ENCODE assay signal across 8 mouse cellular contexts in the genomic region with DNA sequence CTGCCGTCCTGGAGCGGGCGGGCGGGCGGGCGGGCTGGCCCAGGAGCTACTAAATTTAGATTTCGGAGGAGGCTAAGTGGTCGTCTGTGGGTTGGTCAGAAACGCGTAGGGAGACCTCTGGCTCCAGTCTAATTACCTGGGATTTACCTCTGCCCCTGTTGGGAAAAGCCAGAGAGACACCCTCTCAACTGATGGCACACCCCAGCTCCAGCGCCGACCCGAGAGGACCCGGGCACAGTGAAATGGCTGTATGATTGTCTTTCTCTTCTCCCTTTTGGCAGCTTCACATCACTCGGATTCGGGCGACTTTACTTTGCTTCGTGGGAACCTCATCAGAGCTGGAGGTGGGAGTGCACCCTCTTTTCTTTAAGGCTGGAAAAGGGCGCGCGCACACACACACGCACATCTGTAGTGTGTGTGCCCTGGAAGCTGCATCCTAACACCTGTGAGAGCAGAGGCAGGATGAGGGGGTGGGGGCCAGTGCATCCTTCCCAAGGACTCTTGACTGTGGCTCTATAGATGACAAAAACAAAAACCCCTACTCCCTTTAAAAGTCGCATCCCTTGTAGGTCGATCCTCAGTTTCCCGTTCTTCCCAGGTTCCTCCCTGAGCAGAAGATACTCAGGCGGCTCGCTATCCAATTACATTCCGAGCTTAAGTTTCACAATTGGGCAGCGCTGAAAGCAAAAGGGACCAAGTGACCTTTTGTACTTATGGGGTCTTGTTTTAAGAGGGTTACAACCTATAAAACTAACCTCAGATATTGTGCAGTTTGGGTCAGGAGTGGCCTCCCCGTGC. TPM values are rescaled to one million over a fixed set of nuclear protein-coding genes. Genes with fewer than 3 reads are reported as not detected.
DNase-seq lines count a peak whose midpoint lies in the region; ATAC-seq and TF ChIP-seq lines count a peak whose summit lies in the region.

No protein-coding gene starts in this region.

- H3K27ac ChIP-seq in ES-Bruce4 (ENCODE audit: insufficient read depth, low read length), result no peak overlapping the region
- peak overlapping the region; percentile 89 for H3K27ac ChIP-seq in embryonic facial prominence, embryonic 11.5 days (replicated peaks; ENCODE audit: low read depth, low read length)
- H3K27ac ChIP-seq in hindbrain, embryonic 15.5 days (replicated peaks), result peak overlapping the region; percentile 97
- peak overlapping the region; percentile 92; the same call in 1 of the 2 replicates for H3K27ac ChIP-seq in lung, postnatal 0 days (ENCODE audit: low read length)
- peak overlapping the region; percentile 96 for H3K27ac ChIP-seq in stomach, embryonic 14.5 days (ENCODE audit: low read length)

- no peak for TF ChIP-seq POLR2A in ES-Bruce4 (IDR thresholded peaks at IDR 0.05; ENCODE audit: insufficient read depth, low read length)

- peak overlapping the region; percentile 100 for H3K9ac ChIP-seq in ES-Bruce4 (ENCODE audit: low read depth, poor library complexity, severe bottlenecking)
- peak overlapping the region; percentile 99 for H3K9ac ChIP-seq in embryonic facial prominence, embryonic 11.5 days (replicated peaks; ENCODE audit: low read length)
- H3K9ac ChIP-seq in hindbrain, embryonic 15.5 days, result peak overlapping the region; percentile 99
- peak overlapping the region; percentile 87 for H3K9ac ChIP-seq in lung, postnatal 0 days (replicated peaks; ENCODE audit: low read depth)
- H3K9ac ChIP-seq in stomach, embryonic 14.5 days (replicated peaks; ENCODE audit: low read depth, low read length), result peak overlapping the region; percentile 97

- no peaks in the 10 kb centered on the region for H3K9me3 ChIP-seq in ES-Bruce4 (replicated peaks; ENCODE audit: control insufficient read depth, insufficient read depth, low read length, poor library complexity, severe bottlenecking)
- H3K9me3 ChIP-seq in embryonic facial prominence, embryonic 11.5 days (replicated peaks; ENCODE audit: control insufficient read depth, low read length), result no peaks in the 10 kb centered on the region
- no peaks in the 10 kb centered on the region for H3K9me3 ChIP-seq in hindbrain, embryonic 15.5 days
- no peaks in the 10 kb centered on the region for H3K9me3 ChIP-seq in lung, postnatal 0 days (ENCODE audit: low read length)
- no peaks in the 10 kb centered on the region for H3K9me3 ChIP-seq in stomach, embryonic 14.5 days (ENCODE audit: control insufficient read depth, low read depth, low read length)

- peak; percentile 12 for DNase-seq in gastrocnemius, postnatal 10 days
- DNase-seq in gastrocnemius, adult 8-10 months (ENCODE audit: low spot score in 2 of 2), result no peak
- peak; percentile 7 for DNase-seq in embryonic facial prominence, embryonic 11.5 days (ENCODE audit: low spot score)
- peak; percentile 51 for DNase-seq in lung, postnatal 0 days (ENCODE audit: low spot score)
- DNase-seq in frontal cortex, postnatal 10 days (ENCODE audit: low spot score in 2 of 2), result no peak

- H3K4me3 ChIP-seq in ES-Bruce4 (ENCODE audit: low read depth, low read length), result peak overlapping the region; percentile 84
- H3K4me3 ChIP-seq in embryonic facial prominence, embryonic 11.5 days (ENCODE audit: low read depth, low read length), result peak overlapping the region; percentile 74
- peak overlapping the region; percentile 90 for H3K4me3 ChIP-seq in hindbrain, embryonic 15.5 days
- H3K4me3 ChIP-seq in lung, postnatal 0 days (ENCODE audit: low read depth, low read length), result peak overlapping the region; percentile 79
- H3K4me3 ChIP-seq in stomach, embryonic 14.5 days (ENCODE audit: low read depth, low read length), result peak overlapping the region; percentile 94

- TF ChIP-seq CTCF in ES-Bruce4 (IDR thresholded peaks at IDR 0.05; ENCODE audit: low read depth, low read length), result no peak
- no peak for TF ChIP-seq CTCF in lung, postnatal 0 days (IDR thresholded peaks at IDR 0.05)

- 0 out of 2 replicates have a peak, but pooled peaks cover 2% of the 10 kb centered on the region for H3K27me3 ChIP-seq in ES-Bruce4 (ENCODE audit: control insufficient read depth, insufficient read depth, low read length, poor library complexity, severe bottlenecking)
- no peaks in the 10 kb centered on the region for H3K27me3 ChIP-seq in embryonic facial prominence, embryonic 11.5 days (ENCODE audit: control insufficient read depth, insufficient read depth, low read length)
- H3K27me3 ChIP-seq in hindbrain, embryonic 15.5 days, result no peaks in the 10 kb centered on the region
- peaks cover 10% of the 10 kb centered on the region for H3K27me3 ChIP-seq in lung, postnatal 0 days (replicated peaks; ENCODE audit: insufficient read depth, low read length)
- no peaks in the 10 kb centered on the region for H3K27me3 ChIP-seq in stomach, embryonic 14.5 days (ENCODE audit: control insufficient read depth, insufficient read depth, low read length)

- TF ChIP-seq EP300 in ES-Bruce4 (IDR thresholded peaks at IDR 0.05; ENCODE audit: insufficient read depth, low read depth, low read length), result no peak
- no peak for TF ChIP-seq EP300 in lung, postnatal 0 days (IDR thresholded peaks at IDR 0.05)

- H3K4me1 ChIP-seq in ES-Bruce4 (ENCODE audit: control insufficient read depth, insufficient read depth, low read length), result no peaks in the 10 kb centered on the region
- H3K4me1 ChIP-seq in embryonic facial prominence, embryonic 11.5 days (ENCODE audit: control insufficient read depth, insufficient read depth, low read length), result no peaks in the 10 kb centered on the region
- H3K4me1 ChIP-seq in hindbrain, embryonic 15.5 days (replicated peaks), result peaks cover 43% of the 10 kb centered on the region
- H3K4me1 ChIP-seq in lung, postnatal 0 days (ENCODE audit: insufficient read depth, low read depth, low read length), result peaks cover 8% of the 10 kb centered on the region; the same call in 1 of the 2 replicates
- peaks cover 10% of the 10 kb centered on the region; the same call in 1 of the 2 replicates for H3K4me1 ChIP-seq in stomach, embryonic 14.5 days (ENCODE audit: control insufficient read depth, insufficient read depth, low read length)

- H3K4me2 ChIP-seq in embryonic facial prominence, embryonic 11.5 days (ENCODE audit: low read depth, low read length), result peak overlapping the region; percentile 85
- peak overlapping the region; percentile 86 for H3K4me2 ChIP-seq in hindbrain, embryonic 15.5 days
- H3K4me2 ChIP-seq in lung, postnatal 0 days (replicated peaks; ENCODE audit: low read depth, low read length), result peak overlapping the region; percentile 68
- peak overlapping the region; percentile 91 for H3K4me2 ChIP-seq in stomach, embryonic 14.5 days (replicated peaks; ENCODE audit: low read depth, low read length)

- peaks cover 2% of the 10 kb centered on the region; the same call in 1 of the 2 replicates for H3K36me3 ChIP-seq in ES-Bruce4 (ENCODE audit: control insufficient read depth, insufficient read depth, low read length, poor library complexity, severe bottlenecking)
- peaks cover 5% of the 10 kb centered on the region; the same call in 1 of the 2 replicates for H3K36me3 ChIP-seq in embryonic facial prominence, embryonic 11.5 days (replicated peaks; ENCODE audit: control insufficient read depth, insufficient read depth, low read depth, low read length)
- peaks cover 28% of the 10 kb centered on the region for H3K36me3 ChIP-seq in hindbrain, embryonic 15.5 days
- H3K36me3 ChIP-seq in lung, postnatal 0 days (ENCODE audit: insufficient read depth, low read length), result peaks cover 15% of the 10 kb centered on the region; the same call in 1 of the 2 replicates
- peaks cover 33% of the 10 kb centered on the region for H3K36me3 ChIP-seq in stomach, embryonic 14.5 days (ENCODE audit: control insufficient read depth, insufficient read depth, low read length)

- ATAC-seq in embryonic facial prominence, embryonic 11.5 days (replicated peaks; ENCODE audit: insufficient number of reproducible peaks, low FRiP score, low TSS enrichment, low read depth), result peak; percentile 58; the same call in 1 of the 2 replicates
- peak; percentile 57 for ATAC-seq in hindbrain, embryonic 15.5 days (ENCODE audit: low FRiP score, low read depth)
- ATAC-seq in lung, postnatal 0 days, result 0 out of 2 replicates have a peak, but pooled peaks have one; percentile 2
- no peak; the same call in 1 of the 2 replicates for ATAC-seq in stomach, embryonic 14.5 days (ENCODE audit: insufficient number of reproducible peaks, insufficient read depth, low FRiP score, low read depth)

- 1% methylated on average over 30 of the region's 30 CpGs for WGBS in embryonic facial prominence, embryonic 11.5 days
- 2% methylated on average over 24 of the region's 30 CpGs for WGBS in hindbrain, embryonic 15.5 days
- 2% methylated on average over 24 of the region's 30 CpGs for WGBS in lung, postnatal 0 days
- WGBS in stomach, embryonic 14.5 days, result under 1% methylated on average over 30 of the region's 30 CpGs

RNA-seq across cellular contexts. Expression of a gene that starts 0.9 kb away (rescaled TPM):
- 1 to 10 TPM; 7.5 to 9.5 TPM for total RNA-seq in gastrocnemius, postnatal 10 days (2021)
- 1 to 10 TPM; 4.8 to 6.3 (median 5.5) TPM for total RNA-seq in gastrocnemius, adult 8-10 months (2022)
- 9.5 and 11.0 TPM in 2 replicates for polyA plus RNA-seq in ES-Bruce4 (2011; ENCODE audit: insufficient read depth, insufficient read length, low read depth, missing spikeins)
- polyA plus RNA-seq in embryonic facial prominence, embryonic 11.5 days (2014; fragmentation: Nextera tagmentation; extraction: Ambion mirVana), result 46.3 and 47.1 TPM in 2 replicates
- polyA plus RNA-seq in hindbrain, embryonic 15.5 days (2015; fragmentation: Nextera tagmentation; extraction: Ambion mirVana), result 69.5 and 71.3 TPM in 2 replicates
- polyA plus RNA-seq in lung, postnatal 0 days (2015; fragmentation: Nextera tagmentation; extraction: Ambion mirVana), result 13.2 and 14.4 TPM in 2 replicates
- polyA plus RNA-seq in stomach, embryonic 14.5 days (2014; fragmentation: Nextera tagmentation; extraction: Ambion mirVana), result 29.7 and 33.0 TPM in 2 replicates

RNA-seq across cellular contexts. Expression of a gene that starts 13.2 kb away (rescaled TPM):
- total RNA-seq in gastrocnemius, postnatal 10 days (2021), result 10 to 100 TPM; 32.3 to 40.7 TPM
- 10 to 100 TPM; 24.8 to 31.4 (median 29.5) TPM for total RNA-seq in gastrocnemius, adult 8-10 months (2022)
- 79.8 and 80.4 TPM in 2 replicates for polyA plus RNA-seq in ES-Bruce4 (2011; ENCODE audit: insufficient read depth, insufficient read length, low read depth, missing spikeins)
- 180 and 186 TPM in 2 replicates for polyA plus RNA-seq in embryonic facial prominence, embryonic 11.5 days (2014; fragmentation: Nextera tagmentation; extraction: Ambion mirVana)
- 145 and 148 TPM in 2 replicates for polyA plus RNA-seq in hindbrain, embryonic 15.5 days (2015; fragmentation: Nextera tagmentation; extraction: Ambion mirVana)
- polyA plus RNA-seq in lung, postnatal 0 days (2015; fragmentation: Nextera tagmentation; extraction: Ambion mirVana), result 91.3 and 105 TPM in 2 replicates
- 154 and 165 TPM in 2 replicates for polyA plus RNA-seq in stomach, embryonic 14.5 days (2014; fragmentation: Nextera tagmentation; extraction: Ambion mirVana)

RNA-seq across cellular contexts. Expression of a gene that starts 31.3 kb away (rescaled TPM):
- total RNA-seq in gastrocnemius, postnatal 10 days (2021), result 10 to 100 TPM; 25.1 to 25.4 TPM
- 10 to 100 TPM; 18.2 to 28.9 (median 24.9) TPM for total RNA-seq in gastrocnemius, adult 8-10 months (2022)
- 25.4 and 34.6 TPM in 2 replicates for polyA plus RNA-seq in ES-Bruce4 (2011; ENCODE audit: insufficient read depth, insufficient read length, low read depth, missing spikeins)
- 6.0 and 6.5 TPM in 2 replicates for polyA plus RNA-seq in embryonic facial prominence, embryonic 11.5 days (2014; fragmentation: Nextera tagmentation; extraction: Ambion mirVana)
- polyA plus RNA-seq in hindbrain, embryonic 15.5 days (2015; fragmentation: Nextera tagmentation; extraction: Ambion mirVana), result 3.8 and 4.1 TPM in 2 replicates
- polyA plus RNA-seq in lung, postnatal 0 days (2015; fragmentation: Nextera tagmentation; extraction: Ambion mirVana), result 3.9 and 4.8 TPM in 2 replicates
- polyA plus RNA-seq in stomach, embryonic 14.5 days (2014; fragmentation: Nextera tagmentation; extraction: Ambion mirVana), result 6.0 and 6.9 TPM in 2 replicates

Comparison
In these comparisons a context has a peak if more than half of its experiments do, and no peak if none do; other contexts are left out.
1. DNase-seq: peak in gastrocnemius, postnatal 10 days (single experiment), embryonic facial prominence, embryonic 11.5 days (single experiment) and lung, postnatal 0 days (single experiment); none in gastrocnemius, adult 8-10 months (0 of 2) and frontal cortex, postnatal 10 days (0 of 2).
2. Peak in every context shown above with its lines, with median percentiles within 50 percentile points of each other: H3K4me3 ChIP-seq, H3K9ac ChIP-seq and H3K4me2 ChIP-seq.